Mouse (Mus musculus): Measurements from ENCODE around the gene Fut2. TPM values are rescaled to one million over a fixed set of nuclear protein-coding genes. Genes with fewer than 3 reads are reported as not detected.

The Fut2 gene
- polyA plus RNA-seq (2012; rRNA removed) = 1.2 and 18.4 TPM in 2 replicates

GRCm38 (mm10) chr7:45666161-45666560 lies at the start of gene Fut2:
TSS of gene Fut2 (minus strand) at chr7:45666394.
- H3K27ac ChIP-seq (ENCODE audit: insufficient read depth, low read depth, low read length) = no peak within 1 kb of the TSS
- peaks cover 47% of the 10 kb centered on the region for H3K27me3 ChIP-seq (ENCODE audit: control insufficient read depth, insufficient read depth, low read length)

GRCm38 (mm10) chr7:45715090-45715708 lies 49.0 kb upstream of the Fut2 start, which contains the start of gene Rpl18:
TSS of gene Rpl18 (plus strand) at chr7:45715457.
- Histone ChIP-seq H3K4me3 (ENCODE audit: low read depth, low read length) (peak within 1 kb of the TSS; percentile 69), H3K27ac (ENCODE audit: insufficient read depth, low read depth, low read length) (peak within 1 kb of the TSS; percentile 99), H3K4me1 (ENCODE audit: control insufficient read depth, insufficient read depth, insufficient read length, low read length) (peaks cover 36% of the 10 kb centered on the region), H3K27me3 (ENCODE audit: control insufficient read depth, insufficient read depth, low read length) (no peaks in the 10 kb centered on the region), H3K36me3 (ENCODE audit: control insufficient read depth, insufficient read depth, low read length) (peaks cover 39% of the 10 kb centered on the region)
- TF ChIP-seq POLR2A (IDR thresholded peaks at IDR 0.05; ENCODE audit: low read depth, low read length) (no peak; the same call in 1 of the 2 replicates), CTCF (IDR thresholded peaks at IDR 0.05; ENCODE audit: extremely low read depth, insufficient read length, insufficient replicate concordance, low read depth, low read length) (no peak)
- WGBS = 2% methylated on average over 34 of the region's 34 CpGs

More at GRCm38 (mm10) chr7:45666161-45666560, at the start of gene Fut2:
- 39% methylated on average over 7 of the region's 7 CpGs for WGBS
- Histone ChIP-seq H3K36me3 (ENCODE audit: control insufficient read depth, insufficient read depth, low read length) (no peaks in the 10 kb centered on the region), H3K4me1 (ENCODE audit: control insufficient read depth, insufficient read depth, insufficient read length, low read length) (peaks cover 2% of the 10 kb centered on the region; the same call in 1 of the 2 replicates), H3K4me3 (ENCODE audit: low read depth, low read length) (peak within 1 kb of the TSS; percentile 32)
- TF ChIP-seq CTCF (IDR thresholded peaks at IDR 0.05; ENCODE audit: extremely low read depth, insufficient read length, insufficient replicate concordance, low read depth, low read length) (no peak), POLR2A (IDR thresholded peaks at IDR 0.05; ENCODE audit: low read depth, low read length) (no peak)

GRCm38 (mm10) chr7:45714630-45715089 lies 48.5 kb upstream of the Fut2 start:
- H3K4me3 ChIP-seq (ENCODE audit: low read depth, low read length) = peak overlapping the region; percentile 69
- H3K4me1 ChIP-seq (ENCODE audit: control insufficient read depth, insufficient read depth, insufficient read length, low read length) = peaks cover 38% of the 10 kb centered on the region
- peak overlapping the region; percentile 99 for H3K27ac ChIP-seq (ENCODE audit: insufficient read depth, low read depth, low read length)
- peaks cover 40% of the 10 kb centered on the region for H3K36me3 ChIP-seq (ENCODE audit: control insufficient read depth, insufficient read depth, low read length)
- WGBS = 2% methylated on average over 14 of the region's 14 CpGs
- no peaks in the 10 kb centered on the region for H3K27me3 ChIP-seq (ENCODE audit: control insufficient read depth, insufficient read depth, low read length)
- no peak for TF ChIP-seq CTCF (IDR thresholded peaks at IDR 0.05; ENCODE audit: extremely low read depth, insufficient read length, insufficient replicate concordance, low read depth, low read length)
- peak; percentile 81; the same call in 1 of the 2 replicates for TF ChIP-seq POLR2A (IDR thresholded peaks at IDR 0.05; ENCODE audit: low read depth, low read length)

GRCm38 (mm10) chr7:45713881-45714520 lies 47.8 kb upstream of the Fut2 start:
- peaks cover 42% of the 10 kb centered on the region for H3K36me3 ChIP-seq (ENCODE audit: control insufficient read depth, insufficient read depth, low read length)
- peaks cover 41% of the 10 kb centered on the region for H3K4me1 ChIP-seq (ENCODE audit: control insufficient read depth, insufficient read depth, insufficient read length, low read length)
- H3K27me3 ChIP-seq (ENCODE audit: control insufficient read depth, insufficient read depth, low read length) = no peaks in the 10 kb centered on the region
- peak overlapping the region; percentile 69 for H3K4me3 ChIP-seq (ENCODE audit: low read depth, low read length)
- 24% methylated on average over 6 of the region's 6 CpGs for WGBS
- peak overlapping the region; percentile 99 for H3K27ac ChIP-seq (ENCODE audit: insufficient read depth, low read depth, low read length)
- TF ChIP-seq POLR2A (IDR thresholded peaks at IDR 0.05; ENCODE audit: low read depth, low read length) = no peak
- no peak for TF ChIP-seq CTCF (IDR thresholded peaks at IDR 0.05; ENCODE audit: extremely low read depth, insufficient read length, insufficient replicate concordance, low read depth, low read length)

GRCm38 (mm10) chr7:45713396-45713795 lies 47.2 kb upstream of the Fut2 start:
- Histone ChIP-seq H3K36me3 (ENCODE audit: control insufficient read depth, insufficient read depth, low read length) (peaks cover 48% of the 10 kb centered on the region), H3K27ac (ENCODE audit: insufficient read depth, low read depth, low read length) (peak overlapping the region; percentile 99), H3K4me3 (ENCODE audit: low read depth, low read length) (peak overlapping the region; percentile 59), H3K27me3 (ENCODE audit: control insufficient read depth, insufficient read depth, low read length) (no peaks in the 10 kb centered on the region), H3K4me1 (ENCODE audit: control insufficient read depth, insufficient read depth, insufficient read length, low read length) (peaks cover 47% of the 10 kb centered on the region)
- 31% methylated on average over 16 of the region's 16 CpGs for WGBS
- TF ChIP-seq CTCF (IDR thresholded peaks at IDR 0.05; ENCODE audit: extremely low read depth, insufficient read length, insufficient replicate concordance, low read depth, low read length) (no peak), POLR2A (IDR thresholded peaks at IDR 0.05; ENCODE audit: low read depth, low read length) (no peak)

GRCm38 (mm10) chr7:45712022-45712757 lies 46.0 kb upstream of the Fut2 start:
- Histone ChIP-seq H3K27ac (ENCODE audit: insufficient read depth, low read depth, low read length) (peak overlapping the region; percentile 99), H3K4me3 (ENCODE audit: low read depth, low read length) (peak overlapping the region; percentile 51)
- WGBS = 41% methylated on average over 21 of the region's 21 CpGs

More at GRCm38 (mm10) chr7:45712022-45712757, 46.0 kb upstream of the Fut2 start:
- peaks cover 49% of the 10 kb centered on the region for H3K4me1 ChIP-seq (ENCODE audit: control insufficient read depth, insufficient read depth, insufficient read length, low read length)
- no peaks in the 10 kb centered on the region for H3K27me3 ChIP-seq (ENCODE audit: control insufficient read depth, insufficient read depth, low read length)
- no peak for TF ChIP-seq CTCF (IDR thresholded peaks at IDR 0.05; ENCODE audit: extremely low read depth, insufficient read length, insufficient replicate concordance, low read depth, low read length)
- peak; percentile 46; the same call in 1 of the 2 replicates for TF ChIP-seq POLR2A (IDR thresholded peaks at IDR 0.05; ENCODE audit: low read depth, low read length)
- peaks cover 50% of the 10 kb centered on the region for H3K36me3 ChIP-seq (ENCODE audit: control insufficient read depth, insufficient read depth, low read length)
